Mouse (Mus musculus): ENCODE results near the gene Rfng. TPM values are rescaled to one million over a fixed set of nuclear protein-coding genes. Genes with fewer than 3 reads are reported as not detected.

Rfng gene
- polyA plus RNA-seq, 1 experiment from 2014 or later = 27.8 TPM

DNA sequence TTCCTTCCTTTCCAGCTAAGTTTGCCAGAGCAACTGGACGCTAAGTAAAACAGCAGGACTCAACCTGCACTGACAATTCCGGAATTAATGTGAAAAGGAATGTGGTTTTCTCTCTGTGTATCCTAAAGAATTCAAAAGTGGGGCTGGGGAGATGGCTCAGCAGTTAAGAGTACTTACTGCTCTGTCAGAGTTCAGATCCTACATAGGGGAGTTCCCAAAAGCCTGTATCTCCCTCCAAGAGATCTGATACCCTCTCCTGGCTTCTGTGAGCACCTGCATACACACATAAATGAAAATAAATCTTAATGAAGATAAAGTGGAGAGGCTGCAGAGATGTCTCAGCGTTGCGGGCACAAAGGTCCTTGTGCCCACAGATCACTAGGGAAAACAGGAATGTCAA is 32.4 kb downstream of the Rfng start:
- H3K36me3 ChIP-seq (ENCODE audit: control insufficient read depth, insufficient read depth, low read length) = no peaks in the 10 kb centered on the region
- no peaks in the 10 kb centered on the region for H3K27me3 ChIP-seq (ENCODE audit: control insufficient read depth, insufficient read depth, low read length)
- H3K4me3 ChIP-seq (ENCODE audit: low read depth, low read length) = no peak overlapping the region
- no peaks in the 10 kb centered on the region for H3K4me1 ChIP-seq (ENCODE audit: control insufficient read depth, insufficient read depth, low read length)
- H3K9me3 ChIP-seq (ENCODE audit: control insufficient read depth, low read depth, low read length) = no peaks in the 10 kb centered on the region
- 58% methylated on average over 4 of the region's 4 CpGs for WGBS
- H3K27ac ChIP-seq (ENCODE audit: low read length) = no peak overlapping the region
- H3K9ac ChIP-seq (replicated peaks; ENCODE audit: low read depth, low read length) = no peak overlapping the region
- no peak overlapping the region for H3K4me2 ChIP-seq (replicated peaks; ENCODE audit: low read depth, low read length)
- ATAC-seq (ENCODE audit: insufficient number of reproducible peaks, insufficient read depth, low FRiP score, low read depth) = no peak

DNA sequence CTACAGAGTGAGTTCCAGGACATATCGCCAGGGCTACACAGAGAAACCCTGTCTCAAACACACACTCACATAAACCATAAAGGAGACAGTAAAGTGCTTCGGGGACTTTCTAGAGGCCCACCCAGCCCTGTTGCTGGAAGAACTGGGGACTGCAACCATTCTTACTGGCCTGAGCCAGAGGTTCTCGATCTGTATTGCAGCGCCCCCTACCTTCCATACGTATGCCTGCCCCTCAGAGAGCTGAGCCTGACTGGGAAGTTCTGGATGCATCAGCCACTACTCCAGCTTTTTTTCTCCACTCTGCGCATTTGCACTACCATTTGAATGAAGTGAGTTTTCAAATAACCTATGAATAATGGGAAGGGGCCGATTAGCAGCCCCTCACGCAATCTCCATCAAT is 34.6 kb downstream of the Rfng start:
- Histone ChIP-seq H3K27me3 (ENCODE audit: control insufficient read depth, insufficient read depth, low read length) (no peaks in the 10 kb centered on the region), H3K36me3 (ENCODE audit: control insufficient read depth, insufficient read depth, low read length) (no peaks in the 10 kb centered on the region), H3K4me3 (ENCODE audit: low read depth, low read length) (no peak overlapping the region), H3K9ac (replicated peaks; ENCODE audit: low read depth, low read length) (no peak overlapping the region), H3K9me3 (ENCODE audit: control insufficient read depth, low read depth, low read length) (no peaks in the 10 kb centered on the region), H3K4me1 (ENCODE audit: control insufficient read depth, insufficient read depth, low read length) (no peaks in the 10 kb centered on the region), H3K27ac (ENCODE audit: low read length) (no peak overlapping the region), H3K4me2 (replicated peaks; ENCODE audit: low read depth, low read length) (no peak overlapping the region)
- ATAC-seq (ENCODE audit: insufficient number of reproducible peaks, insufficient read depth, low FRiP score, low read depth) = no peak
- WGBS = 58% methylated on average over 8 of the region's 8 CpGs

GRCm38 (mm10) chr11:120747974-120748373 is 36.0 kb downstream of the Rfng start:
- WGBS = 66% methylated on average over 4 of the region's 4 CpGs
- no peak for ATAC-seq (ENCODE audit: insufficient number of reproducible peaks, insufficient read depth, low FRiP score, low read depth)

GRCm38 (mm10) chr11:120744121-120744701 is 39.8 kb downstream of the Rfng start:
- Histone ChIP-seq H3K4me1 (ENCODE audit: control insufficient read depth, insufficient read depth, low read length) (no peaks in the 10 kb centered on the region), H3K27me3 (ENCODE audit: control insufficient read depth, insufficient read depth, low read length) (no peaks in the 10 kb centered on the region), H3K4me2 (replicated peaks; ENCODE audit: low read depth, low read length) (no peak overlapping the region), H3K9ac (replicated peaks; ENCODE audit: low read depth, low read length) (no peak overlapping the region), H3K4me3 (ENCODE audit: low read depth, low read length) (no peak overlapping the region), H3K9me3 (ENCODE audit: control insufficient read depth, low read depth, low read length) (no peaks in the 10 kb centered on the region), H3K36me3 (ENCODE audit: control insufficient read depth, insufficient read depth, low read length) (no peaks in the 10 kb centered on the region), H3K27ac (ENCODE audit: low read length) (no peak overlapping the region)
- WGBS = 60% methylated on average over 7 of the region's 7 CpGs
- no peak for ATAC-seq (ENCODE audit: insufficient number of reproducible peaks, insufficient read depth, low FRiP score, low read depth)

More at GRCm38 (mm10) chr11:120747974-120748373, 36.0 kb downstream of the Rfng start:
- no peaks in the 10 kb centered on the region for H3K36me3 ChIP-seq (ENCODE audit: control insufficient read depth, insufficient read depth, low read length)
- H3K4me1 ChIP-seq (ENCODE audit: control insufficient read depth, insufficient read depth, low read length) = no peaks in the 10 kb centered on the region
- H3K27ac ChIP-seq (ENCODE audit: low read length) = no peak overlapping the region
- H3K9me3 ChIP-seq (ENCODE audit: control insufficient read depth, low read depth, low read length) = no peaks in the 10 kb centered on the region
- no peaks in the 10 kb centered on the region for H3K27me3 ChIP-seq (ENCODE audit: control insufficient read depth, insufficient read depth, low read length)
- no peak overlapping the region for H3K4me3 ChIP-seq (ENCODE audit: low read depth, low read length)
- H3K9ac ChIP-seq (replicated peaks; ENCODE audit: low read depth, low read length) = no peak overlapping the region
- no peak overlapping the region for H3K4me2 ChIP-seq (replicated peaks; ENCODE audit: low read depth, low read length)

- Histone ChIP-seq H3K4me2 (replicated peaks; ENCODE audit: low read depth, low read length) (no peak overlapping the region), H3K27me3 (ENCODE audit: control insufficient read depth, insufficient read depth, low read length) (no peaks in the 10 kb centered on the region), H3K4me1 (ENCODE audit: control insufficient read depth, insufficient read depth, low read length) (no peaks in the 10 kb centered on the region), H3K9ac (replicated peaks; ENCODE audit: low read depth, low read length) (no peak overlapping the region), H3K27ac (ENCODE audit: low read length) (no peak overlapping the region), H3K9me3 (ENCODE audit: control insufficient read depth, low read depth, low read length) (no peaks in the 10 kb centered on the region), H3K4me3 (ENCODE audit: low read depth, low read length) (no peak overlapping the region), H3K36me3 (ENCODE audit: control insufficient read depth, insufficient read depth, low read length) (no peaks in the 10 kb centered on the region)
- 93% methylated on average over 5 of the region's 5 CpGs for whole genome bisulfite sequencing
- ATAC-seq (ENCODE audit: insufficient number of reproducible peaks, insufficient read depth, low FRiP score, low read depth) = no peak
These were observed 43.0 kb downstream of the Rfng start for GRCm38 (mm10) chr11:120740981-120741380.

- no peaks in the 10 kb centered on the region for H3K27me3 ChIP-seq (ENCODE audit: control insufficient read depth, insufficient read depth, low read length)
These were observed 47.6 kb downstream of the Rfng start for GRCm38 (mm10) chr11:120736424-120736823.

GRCm38 (mm10) chr11:120733521-120733920 is 50.5 kb downstream of the Rfng start:
- H3K4me1 ChIP-seq (ENCODE audit: control insufficient read depth, insufficient read depth, low read length) = no peaks in the 10 kb centered on the region
- no peaks in the 10 kb centered on the region for H3K27me3 ChIP-seq (ENCODE audit: control insufficient read depth, insufficient read depth, low read length)
- H3K9ac ChIP-seq (replicated peaks; ENCODE audit: low read depth, low read length) = no peak overlapping the region
- H3K36me3 ChIP-seq (ENCODE audit: control insufficient read depth, insufficient read depth, low read length) = no peaks in the 10 kb centered on the region
- no peak overlapping the region for H3K27ac ChIP-seq (ENCODE audit: low read length)
- 49% methylated on average over 6 of the region's 6 CpGs for WGBS
- ATAC-seq (ENCODE audit: insufficient number of reproducible peaks, insufficient read depth, low FRiP score, low read depth) = no peak
- H3K4me2 ChIP-seq (replicated peaks; ENCODE audit: low read depth, low read length) = no peak overlapping the region
- no peak overlapping the region for H3K4me3 ChIP-seq (ENCODE audit: low read depth, low read length)
- no peaks in the 10 kb centered on the region for H3K9me3 ChIP-seq (ENCODE audit: control insufficient read depth, low read depth, low read length)

More at GRCm38 (mm10) chr11:120736424-120736823, 47.6 kb downstream of the Rfng start:
- H3K27ac ChIP-seq (ENCODE audit: low read length) = no peak overlapping the region
- H3K4me1 ChIP-seq (ENCODE audit: control insufficient read depth, insufficient read depth, low read length) = no peaks in the 10 kb centered on the region
- WGBS = 64% methylated on average over 6 of the region's 6 CpGs
- H3K36me3 ChIP-seq (ENCODE audit: control insufficient read depth, insufficient read depth, low read length) = no peaks in the 10 kb centered on the region
- no peak for ATAC-seq (ENCODE audit: insufficient number of reproducible peaks, insufficient read depth, low FRiP score, low read depth)
- no peak overlapping the region for H3K4me3 ChIP-seq (ENCODE audit: low read depth, low read length)
- H3K9ac ChIP-seq (replicated peaks; ENCODE audit: low read depth, low read length) = no peak overlapping the region
- H3K4me2 ChIP-seq (replicated peaks; ENCODE audit: low read depth, low read length) = no peak overlapping the region
- H3K9me3 ChIP-seq (ENCODE audit: control insufficient read depth, low read depth, low read length) = no peaks in the 10 kb centered on the region

- Histone ChIP-seq H3K36me3 (ENCODE audit: control insufficient read depth, insufficient read depth, low read length) (no peaks in the 10 kb centered on the region), H3K9ac (replicated peaks; ENCODE audit: low read depth, low read length) (no peak within 1 kb of the TSS), H3K4me1 (ENCODE audit: control insufficient read depth, insufficient read depth, low read length) (no peaks in the 10 kb centered on the region), H3K27ac (ENCODE audit: low read length) (no peak within 1 kb of the TSS), H3K4me3 (ENCODE audit: low read depth, low read length) (no peak within 1 kb of the TSS), H3K27me3 (ENCODE audit: control insufficient read depth, insufficient read depth, low read length) (no peaks in the 10 kb centered on the region), H3K4me2 (replicated peaks; ENCODE audit: low read depth, low read length) (no peak within 1 kb of the TSS), H3K9me3 (ENCODE audit: control insufficient read depth, low read depth, low read length) (no peaks in the 10 kb centered on the region)
- ATAC-seq (ENCODE audit: insufficient number of reproducible peaks, insufficient read depth, low FRiP score, low read depth) = no peak
- WGBS = 71% methylated on average over 12 of the region's 12 CpGs
These were observed 51.9 kb downstream of the Rfng start, which contains the start of gene Cbr2 for GRCm38 (mm10) chr11:120731858-120732680. Gene Cbr2 (minus strand): TSS chr11:120732114.

Measured in stomach, embryonic 14.5 days (tissue).